Mouse (Mus musculus) CH12.LX (cell line): ENCODE measurements around the gene Efhd1. TPM values are rescaled to one million over a fixed set of nuclear protein-coding genes. Genes with fewer than 3 reads are reported as not detected.

Experiments used
- DNase-seq: peaks from one replicate; pipeline ENCODE4 v3.0.0-alpha.2; 2013; ENCODE audit errors: extremely low read depth
- H3K27ac ChIP-seq: 2 replicates; pipeline ENCODE4 v1.5.1; 2012; ENCODE audit warnings: low read depth, mild to moderate bottlenecking, control low read depth, moderate library complexity; ENCODE audit not compliant: insufficient read depth
- H3K27me3 ChIP-seq: replicated peaks from 2 replicates; pipeline ENCODE3; 2012; ENCODE audit warnings: inconsistent platforms
- H3K36me3 ChIP-seq, 2 experiments: replicated peaks in 1 of 2; 2 replicates each; pipeline versions ENCODE3 to v1.6.1; 2012; ENCODE audit warnings: inconsistent platforms in 1 of 2, low read length in 1 of 2, mild to moderate bottlenecking in 1 of 2, mixed read lengths in 1 of 2, moderate library complexity in 1 of 2; ENCODE audit not compliant: control insufficient read depth in 1 of 2, insufficient read depth in 1 of 2
- H3K4me1 ChIP-seq, 2 experiments: 2 replicates each; pipeline ENCODE4 v1.6.1; 2012; ENCODE audit warnings: inconsistent platforms in 1 of 2, moderate library complexity in 1 of 2; ENCODE audit not compliant: insufficient read depth in 2 of 2, control insufficient read depth in 1 of 2
- H3K4me2 ChIP-seq: 2 replicates; pipeline ENCODE4 v1.6.1; 2012; ENCODE audit warnings: low read depth, mild to moderate bottlenecking, control low read depth; ENCODE audit not compliant: poor library complexity, insufficient read depth, severe bottlenecking
- H3K4me3 ChIP-seq, 3 experiments: fragments of 150-350 bp in 1 of 3; sonication (generic) in 1 of 3; replicated peaks in 1 of 3; 2 replicates each; pipeline versions ENCODE3 to v1.5.1; 2011 to 2012; ENCODE audit warnings: low read depth in 2 of 3, low read length in 2 of 3, mild to moderate bottlenecking in 2 of 3, moderate library complexity in 2 of 3, control low read depth in 1 of 3, improper control_type of control experiment in 1 of 3, inconsistent platforms in 1 of 3, mixed read lengths in 1 of 3; ENCODE audit not compliant: poor library complexity in 1 of 3
- H3K79me2 ChIP-seq: replicated peaks from 2 replicates; pipeline ENCODE4 v1.6.1; 2012; ENCODE audit warnings: mild to moderate bottlenecking, moderate library complexity; ENCODE audit not compliant: control insufficient read depth, poor library complexity, insufficient read depth, severe bottlenecking; ENCODE audit errors: extremely low read depth
- H3K9ac ChIP-seq: 2 replicates; pipeline ENCODE4 v1.6.1; 2012; ENCODE audit warnings: low read depth, mild to moderate bottlenecking, control low read depth, moderate library complexity; ENCODE audit not compliant: insufficient read depth
- H3K9me3 ChIP-seq: replicated peaks from 2 replicates; pipeline ENCODE3; 2012; ENCODE audit warnings: low read length, inconsistent platforms, mixed read lengths
- CHD1 ChIP-seq: IDR thresholded peaks from 2 replicates; pipeline ENCODE4 v1.6.1; 2012; ENCODE audit warnings: low read depth, low read length, improper control_type of control experiment, inconsistent platforms
- CTCF ChIP-seq, 2 experiments: IDR thresholded peaks in 1 of 2; conservative IDR thresholded peaks in 1 of 2; 2 replicates each; pipeline ENCODE4 v1.5.1; 2011 to 2012; ENCODE audit warnings: low read depth in 2 of 2, low read length in 2 of 2, improper control_type of control experiment in 1 of 2, inconsistent platforms in 1 of 2, mild to moderate bottlenecking in 1 of 2, moderate library complexity in 1 of 2
- GABPA ChIP-seq: IDR thresholded peaks from 2 replicates; pipeline ENCODE4 v1.6.1; 2012; ENCODE audit warnings: low read depth, low read length, improper control_type of control experiment, inconsistent platforms; ENCODE audit not compliant: insufficient replicate concordance
- IRF4 ChIP-seq: IDR thresholded peaks from 2 replicates; pipeline ENCODE4 v1.6.1; 2014; ENCODE audit warnings: low read depth, mild to moderate bottlenecking, inconsistent platforms, low read length, improper control_type of control experiment
- JUN ChIP-seq: IDR thresholded peaks from 2 replicates; pipeline ENCODE4 v1.6.1; 2011; ENCODE audit warnings: low read depth, mild to moderate bottlenecking, low read length, improper control_type of control experiment, moderate library complexity; ENCODE audit not compliant: insufficient read depth
- MEF2A ChIP-seq: IDR thresholded peaks from 2 replicates; pipeline ENCODE4 v1.6.1; 2014; ENCODE audit warnings: low read depth, mild to moderate bottlenecking, inconsistent platforms, low read length, improper control_type of control experiment, borderline replicate concordance
- MXI1 ChIP-seq: IDR thresholded peaks from 2 replicates; pipeline ENCODE4 v1.6.1; 2011; ENCODE audit warnings: mild to moderate bottlenecking, low read depth, low read length, improper control_type of control experiment
- MYC ChIP-seq: IDR thresholded peaks from 2 replicates; pipeline ENCODE4 v1.6.1; 2011; ENCODE audit warnings: low read depth, mild to moderate bottlenecking, improper control_type of control experiment, low read length
- NELFE ChIP-seq: IDR thresholded peaks from 2 replicates; pipeline ENCODE4 v1.6.1; 2011; ENCODE audit warnings: low read depth, low read length, improper control_type of control experiment
- NRF1 ChIP-seq: IDR thresholded peaks from 2 replicates; pipeline ENCODE4 v1.6.1; 2014; ENCODE audit warnings: low read depth, mild to moderate bottlenecking, inconsistent platforms, low read length, improper control_type of control experiment, moderate library complexity
- POLR2A ChIP-seq: IDR thresholded peaks from 2 replicates; pipeline ENCODE4 v1.6.1; 2011; ENCODE audit warnings: low read depth, mild to moderate bottlenecking, improper control_type of control experiment, low read length
- POLR2AphosphoS2 ChIP-seq: IDR thresholded peaks from 2 replicates; pipeline ENCODE4 v1.6.1; 2011; ENCODE audit warnings: low read depth, low read length, improper control_type of control experiment
- RAD21 ChIP-seq: IDR thresholded peaks from 2 replicates; pipeline ENCODE4 v1.6.1; 2011; ENCODE audit warnings: low read depth, mild to moderate bottlenecking, low read length, improper control_type of control experiment, moderate library complexity
- RCOR1 ChIP-seq: conservative IDR thresholded peaks from 2 replicates; pipeline ENCODE4 v1.6.1; 2012; ENCODE audit warnings: low read depth, mild to moderate bottlenecking, inconsistent platforms, low read length, improper control_type of control experiment
- USF2 ChIP-seq: conservative IDR thresholded peaks from 2 replicates; pipeline ENCODE4 v1.6.1; 2011; ENCODE audit warnings: low read depth, low read length, improper control_type of control experiment
- ZNF384 ChIP-seq: IDR thresholded peaks from 2 replicates; pipeline ENCODE4 v1.6.1; 2012; ENCODE audit warnings: low read depth, low read length, improper control_type of control experiment, inconsistent platforms
- dilution Hi-C: fragments of 300-500 bp; cut with MboI; formaldehyde crosslinking; loops from 2 replicates; pipeline ENCODE4 v1.14.3; 2020; ENCODE audit warnings: low sequenced_read_pairs; ENCODE audit not compliant: extremely low pct_unique_long_range_greater_than_20kb, extremely low pct_ligation_motif_present
- in situ Hi-C: fragments of 300-500 bp; cut with MboI; formaldehyde crosslinking; loops from 3 replicates; pipeline ENCODE4 v1.14.3; 2019; ENCODE audit warnings: low sequenced_read_pairs, low pct_ligation_motif_present, low pct_unique_long_range_greater_than_20kb, mixed read lengths
- polyA plus RNA-seq: library from polyadenylated mRNA; unstranded; fragments of >175 nt; gene quantifications from 2 replicates; pipeline ENCODE4 v1.2.1, GENCODE M21; 2012; ENCODE audit warnings: low read depth; ENCODE audit not compliant: insufficient read length
- total RNA-seq, 2 experiments: library from RNA; depleted of rRNA; stranded (reverse); fragments of 300-350 nt in 1 of 2; fragments of >200 nt in 1 of 2; gene quantifications; 2 replicates each; pipeline ENCODE4 v1.2.3; 2012 to 2014

The Efhd1 gene
- total and polyA plus RNA-seq, 3 experiments: 0.12 to 1.2 (median 0.13) TPM

DNA sequence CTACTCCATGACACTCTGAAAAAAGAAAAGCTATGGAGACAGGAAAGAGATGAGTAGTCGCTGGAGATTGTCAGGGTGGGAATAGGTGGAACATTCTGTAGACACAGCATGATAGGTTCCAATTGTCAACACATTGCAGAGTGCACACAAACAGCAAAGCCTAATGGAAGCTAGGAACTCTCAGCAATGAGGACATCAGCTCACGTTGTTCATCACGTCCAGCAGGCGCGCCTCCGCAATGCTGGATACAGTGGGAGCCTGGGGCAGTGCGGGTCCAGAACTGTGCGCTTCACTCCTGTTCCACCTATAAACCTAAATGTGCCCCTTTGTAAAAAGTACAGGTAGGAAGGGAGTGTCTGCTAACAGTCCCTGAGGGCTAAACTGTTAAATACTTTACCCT is 21.1 kb upstream of the Efhd1 start:
- no peak overlapping the region for H3K4me2 ChIP-seq
- H3K27ac ChIP-seq: no peak overlapping the region
- H3K9ac ChIP-seq: no peak overlapping the region
- TF ChIP-seq POLR2A: no peak
- no peak for TF ChIP-seq RCOR1
- TF ChIP-seq MEF2A: no peak
- no peak for TF ChIP-seq GABPA
- TF ChIP-seq MXI1: no peak
- TF ChIP-seq JUN: no peak
- TF ChIP-seq MYC: no peak
- TF ChIP-seq CTCF (conservative IDR thresholded peaks at IDR 0.05 in 1 of 2, IDR thresholded peaks at IDR 0.05 in 1 of 2; ENCODE audit: low read depth in 2 of 2, low read length in 2 of 2): no peak
- peaks cover 0 to 4% of the 10 kb centered on the region in 2 experiments; a peak in 1 of 4 replicates for H3K4me1 ChIP-seq
- H3K9me3 ChIP-seq: no peaks in the 10 kb centered on the region
- in situ Hi-C loops (no loop called here), dilution Hi-C loops (no loop called here)
- no peaks in the 10 kb centered on the region for H3K79me2 ChIP-seq
- no peaks in the 10 kb centered on the region for H3K27me3 ChIP-seq
- no peak for DNase-seq
- peaks cover 7 to 27% of the 10 kb centered on the region in 2 experiments for H3K36me3 ChIP-seq
- no peak overlapping the region for H3K4me3 ChIP-seq

DNA sequence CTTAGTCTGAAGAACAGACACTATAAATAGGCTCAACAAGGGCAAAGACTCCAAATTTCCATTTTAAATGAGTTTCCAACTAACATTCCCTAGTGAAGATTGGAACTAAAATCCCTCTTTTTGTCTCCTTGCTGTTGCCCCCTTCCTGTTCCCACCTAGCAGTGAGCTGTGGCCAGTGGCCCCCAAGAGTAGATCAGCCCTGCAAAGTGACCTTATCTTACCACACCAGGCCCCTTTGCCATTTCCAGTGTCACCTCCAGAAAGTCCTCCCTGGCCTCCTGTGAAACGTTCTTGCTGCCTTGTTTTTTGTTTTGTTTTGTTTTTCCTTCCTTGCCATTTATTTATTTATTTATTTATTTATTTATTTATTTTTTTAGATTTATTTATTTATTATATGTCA is 18.7 kb upstream of the Efhd1 start:
- no peak for DNase-seq
- Histone ChIP-seq H3K27me3 (no peaks in the 10 kb centered on the region), H3K36me3 (peaks cover 0 to 7% of the 10 kb centered on the region in 2 experiments), H3K4me3 (no peak overlapping the region), H3K9ac (no peak overlapping the region), H3K79me2 (no peaks in the 10 kb centered on the region), H3K9me3 (no peaks in the 10 kb centered on the region), H3K4me2 (no peak overlapping the region), H3K4me1 (peaks cover 0 to 4% of the 10 kb centered on the region in 2 experiments; a peak in 1 of 4 replicates), H3K27ac (no peak overlapping the region)
- dilution Hi-C loops (no loop called here), in situ Hi-C loops (no loop called here)
- no peak for TF ChIP-seq IRF4
- TF ChIP-seq POLR2AphosphoS2: no peak
- no peak for TF ChIP-seq USF2
- no peak for TF ChIP-seq ZNF384
- TF ChIP-seq NELFE: no peak
- no peak for TF ChIP-seq RAD21
- no peak for TF ChIP-seq MXI1
- TF ChIP-seq CHD1: no peak
- no peak for TF ChIP-seq NRF1
- TF ChIP-seq, all 38 proteins: peak for 0
